Mouse (Mus musculus) lung, adult 10 weeks (tissue): ENCODE measurements around the gene Aak1. TPM values are rescaled to one million over a fixed set of nuclear protein-coding genes. Genes with fewer than 3 reads are reported as not detected.

Experiments used
- polyA plus RNA-seq: library from polyadenylated mRNA; stranded (reverse); fragments of 350-450 nt; fragmentation: Illumina TruSeq; extraction: RNeasy Lipid Tissue Mini Kit (QIAGEN cat#74804); gene quantifications from one replicate; pipeline ENCODE4 v1.2.3, GENCODE M21; 2014; ENCODE audit warnings: low read depth, low replicate concordance; ENCODE audit not compliant: insufficient read depth

Aak1 gene
- polyA plus RNA-seq: 2.6 TPM

GRCm38 (mm10) chr6:86848915-86849644, at the start of gene Aak1:
Gene Aak1, plus strand, starts transcription at chr6:86849517.

GRCm38 (mm10) chr6:87008887-87009286, 159.6 kb downstream of the Aak1 start, which contains the start of gene Nfu1:
Gene Nfu1, plus strand, starts transcription at chr6:87009236.

DNA sequence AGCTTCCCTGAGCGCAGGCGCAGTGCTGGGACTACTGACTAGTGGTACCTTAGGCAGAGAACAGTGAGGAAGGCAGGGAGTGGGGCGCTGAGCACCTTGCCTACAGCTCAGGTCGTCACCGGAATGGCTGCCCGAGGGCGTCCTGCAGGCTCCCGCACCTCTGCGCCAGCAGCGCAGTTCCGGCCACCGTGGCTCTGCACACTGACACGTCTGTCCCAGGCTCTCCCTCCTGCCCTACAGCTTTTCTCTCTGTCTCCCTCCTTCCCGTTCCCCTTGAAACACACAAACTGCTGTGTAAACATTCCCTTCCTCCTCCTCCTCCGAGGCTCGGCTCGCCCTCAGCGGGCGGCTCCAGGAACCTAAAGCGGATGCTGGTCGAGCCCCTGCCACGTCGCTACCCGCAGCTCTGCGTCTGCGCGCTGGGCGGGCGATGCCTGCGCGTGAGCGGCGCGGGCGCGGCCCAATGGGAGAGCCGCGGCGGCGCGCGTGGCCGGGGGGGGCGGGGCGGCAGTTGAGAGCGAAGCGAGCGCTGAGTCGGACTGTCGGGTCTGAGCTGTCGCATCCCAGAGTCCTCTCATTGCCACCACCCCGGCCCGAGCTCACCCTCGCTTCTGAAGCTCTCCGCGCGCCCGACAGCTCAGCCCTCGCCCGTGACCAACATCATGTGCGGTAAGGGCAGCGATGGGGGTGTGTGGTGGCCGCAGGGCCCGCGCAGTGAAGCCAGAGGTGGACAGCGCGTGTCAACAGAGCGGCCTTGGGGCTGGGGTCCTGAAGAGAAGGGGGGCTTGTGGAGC, 193.2 kb downstream of the Aak1 start, which contains the start of gene Gfpt1:
Gene Gfpt1 (plus strand): TSS at position 510 of the 794 bp plus-strand sequence.

Other genes starting within 250 kb of the Aak1 start
- gene Asprv1, start 221.4 kb upstream of the Aak1 start, polyA plus RNA-seq: 1.9 TPM
- 7.8 TPM for gene Mxd1, start 180.4 kb upstream of the Aak1 start, polyA plus RNA-seq
- gene Snrnp27, start 165.0 kb upstream of the Aak1 start, polyA plus RNA-seq: 83.2 TPM
- 10.4 TPM for gene Gmcl1, start 116.1 kb upstream of the Aak1 start, polyA plus RNA-seq
- 99.8 TPM for gene Anxa4, start 55.9 kb upstream of the Aak1 start, polyA plus RNA-seq
- gene Nfu1, start 159.7 kb downstream of the Aak1 start, polyA plus RNA-seq: 49.8 TPM
- gene Gfpt1, start 193.3 kb downstream of the Aak1 start, polyA plus RNA-seq: 13.1 TPM